Mouse (Mus musculus) hindbrain, embryonic 12.5 days (tissue): ENCODE data around the gene Gnmt. TPM values are rescaled to one million over a fixed set of nuclear protein-coding genes. Genes with fewer than 3 reads are reported as not detected.
"Not testable (repeated sequence)": the region's sequence is repeated elsewhere in the genome, so short reads cannot be mapped to it uniquely, and the experiment has no call there.

ENCODE experiments used
- ATAC-seq: fragments of 200-750 bp; cut with Nextera tagmentation; 2 replicates; pipeline ENCODE4 v1.8.0; 2017; ENCODE audit warnings: moderate TSS enrichment; ENCODE audit not compliant: low FRiP score
- H3K27ac ChIP-seq: fragments of 300-500 bp; sonication (generic); 2 replicates; pipeline ENCODE4 v1.5.1; 2016; ENCODE audit warnings: mild to moderate bottlenecking
- H3K27me3 ChIP-seq: fragments of 300-500 bp; sonication (generic); 2 replicates; pipeline ENCODE4 v1.6.1; 2016; ENCODE audit warnings: mild to moderate bottlenecking
- H3K36me3 ChIP-seq: fragments of 300-500 bp; sonication (generic); 2 replicates; pipeline ENCODE4 v1.6.1; 2016; ENCODE audit warnings: mild to moderate bottlenecking
- H3K4me1 ChIP-seq: fragments of 300-500 bp; sonication (generic); 2 replicates; pipeline ENCODE4 v1.6.1; 2016
- H3K4me2 ChIP-seq: fragments of 300-500 bp; sonication (generic); replicated peaks from 2 replicates; pipeline ENCODE4 v1.6.1; 2016; ENCODE audit warnings: mild to moderate bottlenecking
- H3K4me3 ChIP-seq: fragments of 300-500 bp; sonication (generic); 2 replicates; pipeline ENCODE4 v1.5.1; 2016; ENCODE audit warnings: mild to moderate bottlenecking
- H3K9ac ChIP-seq: fragments of 300-500 bp; sonication (generic); 2 replicates; pipeline ENCODE4 v1.6.1; 2016; ENCODE audit warnings: mild to moderate bottlenecking, moderate library complexity
- H3K9me3 ChIP-seq: fragments of 300-500 bp; sonication (generic); replicated peaks from 2 replicates; pipeline ENCODE4 v1.6.1; 2016; ENCODE audit warnings: mild to moderate bottlenecking
- WGBS: fragments of 180-500 bp; shearing (Covaris S2); methylation state at CpG from one replicate; pipeline ENCODE4 v1.1.7; 2016; 5-methylcytosine and 5-hydroxymethylcytosine counted together
- polyA plus RNA-seq: library from polyadenylated mRNA; unstranded; fragments of >200 nt; fragmentation: Nextera tagmentation; extraction: Ambion mirVana; gene quantifications from 2 replicates; pipeline ENCODE4 v1.2.1, GENCODE M21; 2016

Gnmt gene
- polyA plus RNA-seq, result 0.33 and 0.49 TPM in 2 replicates

DNA sequence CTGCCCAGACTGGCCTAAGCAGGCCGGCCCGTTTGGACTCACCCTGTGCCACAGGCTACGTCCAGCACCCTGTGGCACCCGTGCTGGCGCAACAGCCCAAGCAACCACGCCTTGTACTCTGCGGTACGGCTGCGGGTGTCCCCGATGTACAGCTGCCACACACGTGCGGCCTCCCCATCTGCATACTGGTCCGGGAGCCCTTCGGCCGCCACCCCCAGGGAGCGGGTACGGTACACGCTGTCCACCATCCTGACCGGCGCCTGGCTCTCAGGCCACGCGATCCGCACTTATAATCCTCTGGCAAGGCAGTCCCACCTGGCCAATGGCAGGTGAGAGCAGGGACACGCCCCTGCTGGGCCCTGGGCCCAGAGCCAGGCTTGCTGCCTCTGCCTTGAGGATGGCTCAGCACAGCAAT is at the start of gene Gnmt:
TSS of gene Gnmt (minus strand) at position 265 of the 415 bp plus-strand sequence.
- H3K27me3 ChIP-seq, result peaks cover 21% of the 10 kb centered on the region
- H3K9me3 ChIP-seq, result no peaks in the 10 kb centered on the region
- 0 out of 2 replicates have a peak within 1 kb of the TSS, but pooled peaks have one; percentile 9 for H3K4me2 ChIP-seq
- WGBS, result 22% methylated on average over 24 of the region's 24 CpGs
- peaks cover 16% of the 10 kb centered on the region for H3K36me3 ChIP-seq
- no peak for ATAC-seq
- H3K4me3 ChIP-seq, result no peak within 1 kb of the TSS
- H3K27ac ChIP-seq, result no peak within 1 kb of the TSS
- H3K4me1 ChIP-seq, result 0 out of 2 replicates have a peak, but pooled peaks cover 3% of the 10 kb centered on the region
- H3K9ac ChIP-seq, result peak within 1 kb of the TSS; percentile 41

DNA sequence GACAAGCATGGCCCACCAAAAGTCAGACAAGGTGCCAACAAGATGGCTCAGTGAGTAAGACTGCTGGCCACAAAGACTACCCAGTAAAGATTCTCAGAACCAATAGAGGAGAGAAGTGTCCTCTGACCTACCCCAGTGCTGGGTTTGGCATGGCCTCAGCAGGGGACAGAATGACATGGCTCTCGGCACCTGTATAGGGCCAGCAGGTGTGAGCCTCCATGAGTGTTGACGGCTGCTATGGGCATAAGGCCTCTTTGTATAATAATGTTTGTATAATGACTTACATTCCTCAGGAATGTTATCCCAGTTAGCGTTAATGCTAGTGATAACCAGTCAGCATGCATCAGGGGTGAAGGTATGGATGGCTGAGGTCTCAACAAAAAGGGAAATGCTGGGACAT is 47.1 kb upstream of the Gnmt start:
- Histone ChIP-seq H3K9me3 (no peaks in the 10 kb centered on the region), H3K9ac (no peak overlapping the region), H3K4me3 (no peak overlapping the region), H3K4me1 (peaks cover 24% of the 10 kb centered on the region), H3K27ac (no peak overlapping the region), H3K27me3 (no peaks in the 10 kb centered on the region), H3K36me3 (peaks cover 66% of the 10 kb centered on the region), H3K4me2 (no peak overlapping the region)
- WGBS, result 83% methylated on average over 3 of the region's 3 CpGs
- no peak for ATAC-seq

DNA sequence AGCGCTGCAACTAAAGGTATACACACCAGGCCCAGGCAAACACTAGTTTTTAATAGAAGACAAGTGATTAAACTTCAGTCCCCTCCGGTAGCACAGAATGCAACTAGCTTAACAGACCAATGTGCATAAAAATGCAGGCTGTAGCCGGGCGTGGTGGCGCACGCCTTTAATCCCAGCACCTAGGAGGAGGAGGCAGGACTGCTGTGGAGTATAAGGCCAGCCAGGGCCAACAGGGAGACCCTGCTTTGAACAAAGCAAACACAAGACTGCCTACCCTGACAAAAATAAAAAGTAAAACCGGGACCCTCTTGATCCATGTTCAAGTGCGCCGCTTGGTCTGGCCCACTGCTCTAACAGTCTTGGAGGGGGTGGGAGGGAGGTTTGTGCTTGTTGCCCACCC is 46.1 kb upstream of the Gnmt start:
- no peak overlapping the region for H3K4me2 ChIP-seq
- ATAC-seq, result no peak
- H3K9ac ChIP-seq, result no peak overlapping the region
- H3K27me3 ChIP-seq, result no peaks in the 10 kb centered on the region
- H3K27ac ChIP-seq, result no peak overlapping the region
- peaks cover 19% of the 10 kb centered on the region for H3K4me1 ChIP-seq
- no peak overlapping the region for H3K4me3 ChIP-seq
- no peaks in the 10 kb centered on the region for H3K9me3 ChIP-seq
- 94% methylated on average over 9 of the region's 9 CpGs for WGBS
- H3K36me3 ChIP-seq, result peaks cover 59% of the 10 kb centered on the region

DNA sequence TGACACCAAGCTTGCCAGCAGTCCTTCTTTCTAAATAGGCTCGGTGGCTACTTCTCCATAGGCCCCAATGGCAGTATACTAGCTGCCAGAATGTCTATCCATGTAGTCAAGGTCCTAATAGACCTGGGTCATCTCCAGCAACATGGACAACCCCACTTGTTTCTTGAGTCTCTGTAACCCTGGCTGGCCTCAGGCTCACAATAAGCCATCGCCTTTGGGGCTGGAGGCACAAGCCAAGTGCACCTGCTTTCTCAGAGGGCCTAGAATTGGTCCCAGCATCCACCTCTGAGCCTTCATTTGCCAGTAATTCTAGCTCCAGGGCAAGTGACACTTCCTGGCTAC is 45.1 kb upstream of the Gnmt start:
- Histone ChIP-seq H3K27ac (no peak overlapping the region), H3K4me2 (peak overlapping the region; percentile 89), H3K9me3 (no peaks in the 10 kb centered on the region), H3K9ac (no peak overlapping the region), H3K4me3 (peak overlapping the region; percentile 81; the same call in 1 of the 2 replicates), H3K27me3 (no peaks in the 10 kb centered on the region), H3K4me1 (peaks cover 19% of the 10 kb centered on the region), H3K36me3 (peaks cover 50% of the 10 kb centered on the region)
- ATAC-seq, result no peak
- WGBS, result 47% methylated on average over 2 of the region's 2 CpGs

DNA sequence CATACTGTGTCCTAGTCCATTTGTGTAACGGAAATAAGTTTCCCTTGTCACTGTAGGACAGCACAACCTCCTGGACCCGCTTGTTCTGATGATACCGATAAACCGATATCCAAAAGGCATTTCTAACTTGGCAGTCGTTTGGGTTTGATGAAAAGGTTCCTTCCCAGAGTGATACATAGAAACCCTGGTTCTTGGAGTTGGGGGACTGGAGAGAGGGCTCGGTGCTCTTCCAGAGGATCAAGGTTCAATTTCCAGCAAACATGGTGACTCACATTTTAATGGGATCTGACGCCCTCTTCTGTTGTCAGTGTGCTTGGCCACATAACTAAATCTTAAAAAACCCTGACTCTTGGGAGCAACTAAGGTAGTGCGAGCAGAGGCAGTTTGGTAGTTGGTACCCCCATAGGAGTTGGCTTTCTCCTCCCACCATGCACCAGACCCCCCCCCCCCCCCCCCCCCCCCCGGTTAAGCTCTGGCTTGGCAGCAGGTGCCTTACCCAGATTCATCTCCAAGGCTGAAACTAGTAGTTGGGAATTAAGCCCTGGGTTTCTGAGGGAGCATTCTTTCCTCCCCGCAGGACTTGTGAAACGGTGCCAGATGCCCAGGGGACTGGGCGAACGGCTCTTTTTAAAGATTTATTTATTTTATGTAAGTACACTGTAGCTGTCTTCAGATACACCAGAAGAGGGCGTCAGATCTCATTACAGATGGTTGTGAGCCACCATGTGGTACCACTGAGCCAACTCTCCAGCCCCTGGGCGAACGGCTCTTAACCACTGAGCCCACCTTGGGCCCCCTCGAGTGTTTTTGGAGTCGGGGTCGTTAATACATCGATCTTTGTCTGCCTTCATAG is 44.5 kb upstream of the Gnmt start:
- Histone ChIP-seq H3K9me3 (no peaks in the 10 kb centered on the region), H3K27me3 (no peaks in the 10 kb centered on the region), H3K9ac (peak overlapping the region; percentile 80), H3K4me2 (peak overlapping the region; percentile 89), H3K4me1 (peaks cover 19% of the 10 kb centered on the region), H3K27ac (0 out of 2 replicates have a peak overlapping the region, but pooled peaks have one; percentile 69), H3K4me3 (peak overlapping the region; percentile 81), H3K36me3 (peaks cover 44% of the 10 kb centered on the region)
- no peak for ATAC-seq
- WGBS, result 8% methylated on average over 19 of the region's 20 CpGs

DNA sequence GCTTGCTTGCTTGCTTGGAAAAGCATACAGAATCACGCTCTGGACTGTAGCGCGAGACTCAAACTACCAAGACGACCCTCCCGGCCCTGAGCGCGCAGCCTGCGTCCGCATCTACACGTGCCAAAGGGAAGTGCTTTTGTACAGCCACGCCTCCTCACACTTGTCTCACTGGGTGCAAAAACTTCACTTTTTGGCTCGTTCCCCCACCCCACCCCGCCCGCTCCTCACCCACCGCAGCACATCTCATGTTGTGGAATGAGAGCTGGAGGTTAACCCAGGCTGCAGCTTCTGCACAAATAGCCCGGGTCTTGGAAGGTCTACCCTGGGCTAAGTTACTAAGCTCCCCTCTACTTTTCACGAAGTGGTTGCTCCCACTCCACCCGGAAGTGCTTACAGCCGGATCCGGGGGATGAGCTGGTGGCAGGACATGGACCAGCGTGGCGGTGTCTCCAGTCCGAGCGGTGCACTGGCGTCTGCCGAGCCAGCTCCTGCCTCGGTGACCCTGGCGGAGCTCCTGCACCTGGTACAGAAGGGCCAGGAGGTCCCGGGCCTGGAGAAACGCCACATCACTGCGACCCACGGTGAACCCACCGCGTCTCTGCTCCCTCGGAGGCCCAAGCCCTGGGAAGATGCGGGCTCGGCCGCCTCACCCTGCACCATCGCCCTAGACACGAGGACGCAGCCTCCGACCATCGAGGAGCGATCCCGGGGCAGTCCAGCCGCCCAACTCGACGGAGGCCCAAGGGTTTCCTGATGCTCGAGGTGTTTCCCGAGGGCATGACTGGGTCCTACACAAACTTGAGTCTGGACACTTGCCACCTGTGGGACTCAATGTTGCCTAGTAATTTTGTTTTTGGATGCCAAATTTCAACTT is 43.7 kb upstream of the Gnmt start, which contains the start of gene 2310039H08Rik:
TSS of gene 2310039H08Rik (plus strand) at position 232 of the 874 bp plus-strand sequence.
- ATAC-seq, result peak; percentile 93
- peak within 1 kb of the TSS; percentile 69 for H3K27ac ChIP-seq
- under 1% methylated on average over 50 of the region's 50 CpGs for WGBS

DNA sequence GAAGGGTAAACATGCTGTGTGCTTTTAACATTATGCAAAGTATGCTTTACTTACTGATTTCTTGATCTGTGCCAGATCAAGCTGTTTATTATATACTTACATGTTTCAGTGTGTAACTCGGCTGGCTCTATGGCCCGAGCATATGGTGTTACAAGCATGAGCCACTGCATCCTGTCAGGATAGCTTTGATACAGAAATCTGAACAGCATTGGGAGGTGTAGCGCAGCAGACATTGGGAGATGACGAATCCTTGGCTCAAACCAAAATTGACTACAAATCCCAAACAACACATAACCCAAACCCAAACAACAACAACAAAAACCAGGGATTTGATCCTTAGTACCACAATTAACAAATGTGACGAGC is 43.1 kb upstream of the Gnmt start:
- H3K27ac ChIP-seq, result peak overlapping the region; percentile 69; the same call in 1 of the 2 replicates
- H3K9ac ChIP-seq, result peak overlapping the region; percentile 80
- peaks cover 29% of the 10 kb centered on the region for H3K36me3 ChIP-seq
- H3K4me3 ChIP-seq, result peak overlapping the region; percentile 81
- 7% methylated on average over 5 of the region's 5 CpGs for WGBS
- ATAC-seq, result peak; percentile 38; the same call in 1 of the 2 replicates
- peak overlapping the region; percentile 89 for H3K4me2 ChIP-seq
- H3K4me1 ChIP-seq, result peaks cover 19% of the 10 kb centered on the region
- no peaks in the 10 kb centered on the region for H3K9me3 ChIP-seq
- H3K27me3 ChIP-seq, result no peaks in the 10 kb centered on the region

More for the DNA sequence above, 43.7 kb upstream of the Gnmt start, which contains the start of gene 2310039H08Rik:
- H3K4me1 ChIP-seq, result peaks cover 19% of the 10 kb centered on the region
- H3K27me3 ChIP-seq, result no peaks in the 10 kb centered on the region
- peaks cover 35% of the 10 kb centered on the region for H3K36me3 ChIP-seq
- peak within 1 kb of the TSS; percentile 80 for H3K9ac ChIP-seq
- peak within 1 kb of the TSS; percentile 89 for H3K4me2 ChIP-seq
- peak within 1 kb of the TSS; percentile 81 for H3K4me3 ChIP-seq
- H3K9me3 ChIP-seq, result no peaks in the 10 kb centered on the region

DNA sequence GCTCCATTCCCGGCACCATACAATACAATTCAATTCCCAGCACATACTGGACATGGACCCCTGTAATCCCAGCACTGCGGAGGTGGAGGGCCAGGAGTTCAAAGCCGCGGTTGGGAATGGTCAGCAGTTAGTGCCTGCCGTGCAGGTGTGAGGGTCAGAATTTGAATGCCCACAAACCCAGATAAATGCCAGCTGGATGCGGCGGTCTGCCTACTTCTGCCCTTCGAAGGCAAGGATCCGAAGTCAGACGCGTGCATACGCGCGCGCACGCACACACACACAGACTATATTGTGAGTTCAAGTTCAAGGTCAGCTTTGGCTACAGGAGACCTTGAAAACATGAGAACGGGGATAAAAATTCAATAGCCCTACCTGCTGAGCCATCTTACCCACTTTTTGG is 42.6 kb upstream of the Gnmt start:
- Histone ChIP-seq H3K9me3 (no peaks in the 10 kb centered on the region), H3K9ac (peak overlapping the region; percentile 80), H3K4me1 (peaks cover 19% of the 10 kb centered on the region), H3K4me3 (peak overlapping the region; percentile 81; the same call in 1 of the 2 replicates), H3K36me3 (peaks cover 26% of the 10 kb centered on the region), H3K27me3 (no peaks in the 10 kb centered on the region), H3K27ac (no peak overlapping the region), H3K4me2 (peak overlapping the region; percentile 89)
- WGBS, result 73% methylated on average over 17 of the region's 17 CpGs
- no peak for ATAC-seq

DNA sequence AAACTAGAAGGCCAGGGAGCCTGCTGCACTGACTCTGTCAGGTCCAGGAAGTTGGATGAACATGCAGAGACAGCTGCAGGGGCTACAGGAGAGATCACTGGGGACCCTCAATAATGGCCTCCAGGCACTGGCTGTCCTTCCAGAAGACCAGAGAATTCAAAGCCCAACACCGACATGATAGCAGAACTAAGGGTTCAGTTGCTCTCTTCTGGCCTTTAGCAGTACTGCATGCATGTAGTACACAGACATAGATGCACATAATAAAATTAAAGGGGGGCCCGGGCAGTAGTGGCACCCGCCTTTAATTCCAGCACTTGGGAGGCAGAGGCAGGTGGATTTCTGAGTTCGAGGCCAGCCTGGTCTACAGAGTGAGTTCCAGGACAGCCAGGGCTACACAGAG is 42.1 kb upstream of the Gnmt start:
- Histone ChIP-seq H3K4me3 (no peak overlapping the region), H3K27ac (no peak overlapping the region), H3K9ac (no peak overlapping the region), H3K27me3 (no peaks in the 10 kb centered on the region), H3K4me1 (peaks cover 19% of the 10 kb centered on the region), H3K9me3 (no peaks in the 10 kb centered on the region), H3K36me3 (peaks cover 21% of the 10 kb centered on the region), H3K4me2 (no peak overlapping the region)
- WGBS, result 87% methylated on average over 4 of the region's 4 CpGs
- no peak for ATAC-seq

DNA sequence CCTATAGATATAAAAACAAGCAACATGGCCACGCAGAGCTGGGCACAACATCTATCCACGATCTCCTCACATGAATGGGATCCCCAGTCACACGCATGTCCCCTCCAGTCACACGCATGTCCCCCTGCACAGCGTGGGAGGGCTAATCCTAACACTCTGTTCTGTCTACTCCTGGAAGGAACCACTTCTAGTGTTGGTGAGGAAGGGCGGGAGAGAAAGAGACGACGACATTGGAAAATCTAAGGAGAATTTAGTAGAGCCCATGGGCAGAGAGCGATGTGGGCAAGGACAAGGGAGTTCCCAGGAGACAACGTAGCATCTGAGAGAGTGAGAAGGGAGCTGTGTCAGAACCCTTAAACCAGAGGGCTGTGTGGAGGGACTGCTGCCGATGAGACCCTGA is 41.6 kb upstream of the Gnmt start:
- 91% methylated on average over 11 of the region's 11 CpGs for WGBS

DNA sequence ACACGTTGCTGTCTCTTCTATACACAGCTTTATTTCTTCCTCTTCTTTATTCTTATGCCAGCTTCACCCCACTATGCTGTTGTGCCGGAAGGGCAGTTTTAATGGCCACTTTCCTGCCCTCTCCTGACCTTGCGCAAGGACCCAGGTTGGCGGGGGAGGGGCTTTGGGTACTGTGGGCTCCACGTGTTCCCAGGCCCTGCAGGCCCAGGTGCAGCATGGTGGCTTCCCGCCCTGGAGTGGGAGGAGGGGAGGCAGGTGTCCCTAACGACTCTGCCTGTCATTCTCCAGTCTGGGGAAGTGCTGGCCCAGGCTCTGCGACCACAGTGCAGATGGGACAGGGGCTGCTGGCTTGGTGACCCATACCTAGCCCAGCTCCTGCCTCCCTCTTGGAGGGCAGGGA is 38.9 kb upstream of the Gnmt start:
- no peak overlapping the region for H3K4me2 ChIP-seq
- no peak for ATAC-seq
- H3K4me1 ChIP-seq, result peaks cover 7% of the 10 kb centered on the region
- H3K36me3 ChIP-seq, result no peaks in the 10 kb centered on the region
- H3K27me3 ChIP-seq, result no peaks in the 10 kb centered on the region
- no peaks in the 10 kb centered on the region for H3K9me3 ChIP-seq
- WGBS, result 56% methylated on average over 8 of the region's 8 CpGs
- H3K9ac ChIP-seq, result 0 out of 2 replicates have a peak overlapping the region, but pooled peaks have one; percentile 19
- no peak overlapping the region for H3K27ac ChIP-seq
- H3K4me3 ChIP-seq, result no peak overlapping the region

More for the DNA sequence above, 41.6 kb upstream of the Gnmt start:
- Histone ChIP-seq H3K27ac (no peak overlapping the region), H3K4me1 (peaks cover 19% of the 10 kb centered on the region), H3K36me3 (peaks cover 16% of the 10 kb centered on the region), H3K27me3 (no peaks in the 10 kb centered on the region), H3K9ac (no peak overlapping the region), H3K4me2 (no peak overlapping the region), H3K9me3 (no peaks in the 10 kb centered on the region), H3K4me3 (no peak overlapping the region)
- no peak for ATAC-seq

DNA sequence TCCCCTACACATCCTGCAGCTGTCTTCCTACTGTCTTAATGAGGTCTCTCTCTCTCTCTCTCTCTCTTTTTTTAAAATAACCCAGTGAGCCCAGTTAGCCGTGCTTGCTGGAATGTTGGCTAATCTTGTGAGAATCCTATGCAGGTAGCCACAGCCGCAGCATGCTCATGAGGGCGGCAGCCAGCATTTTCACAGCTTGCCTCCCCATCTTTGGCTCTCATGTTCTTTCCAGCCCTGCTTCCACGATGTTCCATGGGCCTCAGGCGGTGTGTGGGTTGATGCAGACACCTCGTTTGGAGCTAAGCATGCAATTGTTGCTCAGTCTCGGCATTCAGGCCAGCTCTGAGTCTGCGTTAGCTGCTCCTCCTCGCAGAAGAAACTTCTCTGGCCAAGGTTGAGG is 35.9 kb upstream of the Gnmt start:
- not testable (repeated sequence) for H3K4me2 ChIP-seq, H3K4me1 ChIP-seq, ATAC-seq, H3K9ac ChIP-seq, H3K27me3 ChIP-seq, H3K9me3 ChIP-seq, H3K36me3 ChIP-seq, H3K27ac ChIP-seq, H3K4me3 ChIP-seq
- WGBS, result 74% methylated on average over 9 of the region's 9 CpGs
